Mouse (Mus musculus) lung, embryonic 16.5 days (tissue): ENCODE data around the gene Lsm12. TPM values are rescaled to one million over a fixed set of nuclear protein-coding genes. Genes with fewer than 3 reads are reported as not detected.

Source experiments
- ATAC-seq: fragments of 200-750 bp; cut with Nextera tagmentation; 2 replicates; pipeline ENCODE4 v1.8.0; 2017; ENCODE audit warnings: low read depth, mild to moderate bottlenecking, moderate library complexity
- H3K27ac ChIP-seq: fragments of 300-500 bp; sonication (generic); 2 replicates; pipeline ENCODE4 v1.5.1; 2014; ENCODE audit warnings: mild to moderate bottlenecking, control low read depth, low read length
- H3K27me3 ChIP-seq: fragments of 300-500 bp; sonication (generic); 2 replicates; pipeline ENCODE4 v1.6.1; 2014; ENCODE audit warnings: low read depth, low read length, mixed read lengths; ENCODE audit not compliant: control insufficient read depth, insufficient read depth
- H3K36me3 ChIP-seq: fragments of 300-500 bp; sonication (generic); 2 replicates; pipeline ENCODE4 v1.6.1; 2014; ENCODE audit warnings: low read length; ENCODE audit not compliant: control insufficient read depth, insufficient read depth
- H3K4me1 ChIP-seq: fragments of 300-500 bp; sonication (generic); replicated peaks from 2 replicates; pipeline ENCODE4 v1.6.1; 2014; ENCODE audit warnings: low read length, mixed read lengths; ENCODE audit not compliant: control insufficient read depth, insufficient read depth
- H3K4me2 ChIP-seq: fragments of 300-500 bp; sonication (generic); 2 replicates; pipeline ENCODE4 v1.6.1; 2014; ENCODE audit warnings: low read depth, low read length, control low read depth
- H3K4me3 ChIP-seq: fragments of 300-500 bp; sonication (generic); 2 replicates; pipeline ENCODE4 v1.5.1; 2014; ENCODE audit warnings: mild to moderate bottlenecking, low read length, control low read depth
- H3K9ac ChIP-seq: fragments of 300-500 bp; sonication (generic); 2 replicates; pipeline ENCODE4 v1.6.1; 2014; ENCODE audit warnings: low read length, control low read depth
- H3K9me3 ChIP-seq: fragments of 300-500 bp; sonication (generic); 2 replicates; pipeline ENCODE4 v1.6.1; 2016; ENCODE audit warnings: low read length; ENCODE audit not compliant: control insufficient read depth
- WGBS: fragments of 180-500 bp; shearing (Covaris S2); extraction: QIAGEN DNeasy Blood & Tissue Kit; methylation state at CpG from one replicate; pipeline ENCODE4 v1.1.7; 2014; 5-methylcytosine and 5-hydroxymethylcytosine counted together
- polyA plus RNA-seq: library from polyadenylated mRNA; unstranded; fragments of >200 nt; fragmentation: Nextera tagmentation; extraction: Ambion mirVana; gene quantifications from 2 replicates; pipeline ENCODE4 v1.2.1, GENCODE M21; 2015

Lsm12 gene
- polyA plus RNA-seq, 1 experiment from 2014 or later: 130 TPM

GRCm38 (mm10) chr11:102209742-102210141 lies 24.6 kb upstream of the Lsm12 start:
- H3K9ac ChIP-seq: no peak overlapping the region
- ATAC-seq: no peak
- H3K27ac ChIP-seq: no peak overlapping the region

GRCm38 (mm10) chr11:102208846-102209245 lies 23.8 kb upstream of the Lsm12 start:
- Histone ChIP-seq H3K9me3 (no peaks in the 10 kb centered on the region), H3K9ac (no peak overlapping the region), H3K36me3 (peaks cover 14% of the 10 kb centered on the region), H3K27me3 (no peaks in the 10 kb centered on the region), H3K27ac (no peak overlapping the region), H3K4me1 (peaks cover 44% of the 10 kb centered on the region), H3K4me3 (no peak overlapping the region), H3K4me2 (no peak overlapping the region)
- 21% methylated on average over 4 of the region's 4 CpGs for WGBS
- ATAC-seq: no peak

More at GRCm38 (mm10) chr11:102209742-102210141, 24.6 kb upstream of the Lsm12 start:
- H3K4me2 ChIP-seq: no peak overlapping the region
- H3K36me3 ChIP-seq: peaks cover 6% of the 10 kb centered on the region; the same call in 1 of the 2 replicates
- 18% methylated on average over 2 of the region's 2 CpGs for WGBS
- H3K4me3 ChIP-seq: no peak overlapping the region
- H3K4me1 ChIP-seq: peaks cover 53% of the 10 kb centered on the region
- no peaks in the 10 kb centered on the region for H3K27me3 ChIP-seq
- H3K9me3 ChIP-seq: no peaks in the 10 kb centered on the region

GRCm38 (mm10) chr11:102207825-102208777 lies 23.0 kb upstream of the Lsm12 start:
- Histone ChIP-seq H3K9me3 (no peaks in the 10 kb centered on the region), H3K4me2 (peak overlapping the region; percentile 25; the same call in 1 of the 2 replicates), H3K27ac (peak overlapping the region; percentile 74), H3K36me3 (peaks cover 14% of the 10 kb centered on the region), H3K9ac (peak overlapping the region; percentile 42; the same call in 1 of the 2 replicates), H3K27me3 (no peaks in the 10 kb centered on the region), H3K4me1 (peaks cover 40% of the 10 kb centered on the region), H3K4me3 (no peak overlapping the region)
- peak; percentile 63 for ATAC-seq
- WGBS: 44% methylated on average over 11 of the region's 11 CpGs

GRCm38 (mm10) chr11:102206481-102206880 lies 21.4 kb upstream of the Lsm12 start:
- H3K9ac ChIP-seq: no peak overlapping the region; the same call in 1 of the 2 replicates
- no peaks in the 10 kb centered on the region for H3K27me3 ChIP-seq
- no peak overlapping the region for H3K4me3 ChIP-seq
- H3K9me3 ChIP-seq: no peaks in the 10 kb centered on the region
- peaks cover 24% of the 10 kb centered on the region for H3K36me3 ChIP-seq
- H3K4me1 ChIP-seq: peaks cover 29% of the 10 kb centered on the region
- 66% methylated on average over 30 of the region's 30 CpGs for WGBS
- no peak for ATAC-seq
- H3K4me2 ChIP-seq: no peak overlapping the region
- no peak overlapping the region for H3K27ac ChIP-seq

- WGBS: 80% methylated on average over 12 of the region's 12 CpGs
- Histone ChIP-seq H3K9ac (no peak overlapping the region), H3K9me3 (no peaks in the 10 kb centered on the region), H3K4me1 (no peaks in the 10 kb centered on the region), H3K4me2 (no peak overlapping the region), H3K27ac (no peak overlapping the region), H3K36me3 (peaks cover 54% of the 10 kb centered on the region), H3K27me3 (no peaks in the 10 kb centered on the region), H3K4me3 (no peak overlapping the region)
- ATAC-seq: peak; percentile 46
Observed at GRCm38 (mm10) chr11:102201408-102201821, 16.3 kb upstream of the Lsm12 start.

GRCm38 (mm10) chr11:102199856-102200255 lies 14.8 kb upstream of the Lsm12 start:
- no peak overlapping the region for H3K9ac ChIP-seq
- WGBS: 58% methylated on average over 9 of the region's 9 CpGs
- no peaks in the 10 kb centered on the region for H3K4me1 ChIP-seq
- H3K9me3 ChIP-seq: no peaks in the 10 kb centered on the region
- H3K36me3 ChIP-seq: peaks cover 53% of the 10 kb centered on the region
- no peak overlapping the region for H3K4me3 ChIP-seq
- H3K27me3 ChIP-seq: no peaks in the 10 kb centered on the region
- H3K4me2 ChIP-seq: no peak overlapping the region
- H3K27ac ChIP-seq: no peak overlapping the region
- no peak for ATAC-seq

- no peaks in the 10 kb centered on the region for H3K9me3 ChIP-seq
- no peaks in the 10 kb centered on the region for H3K27me3 ChIP-seq
- no peak overlapping the region for H3K4me2 ChIP-seq
- no peaks in the 10 kb centered on the region for H3K4me1 ChIP-seq
- no peak for ATAC-seq
- no peak overlapping the region for H3K4me3 ChIP-seq
- no peak overlapping the region for H3K9ac ChIP-seq
- peaks cover 55% of the 10 kb centered on the region for H3K36me3 ChIP-seq
- 65% methylated on average over 6 of the region's 6 CpGs for WGBS
- H3K27ac ChIP-seq: no peak overlapping the region
Observed at GRCm38 (mm10) chr11:102198245-102198644, 13.1 kb upstream of the Lsm12 start.

- no peaks in the 10 kb centered on the region for H3K9me3 ChIP-seq
- no peak overlapping the region for H3K4me2 ChIP-seq
- no peak overlapping the region for H3K9ac ChIP-seq
Observed at GRCm38 (mm10) chr11:102196018-102196797, 11.1 kb upstream of the Lsm12 start.

More at GRCm38 (mm10) chr11:102196018-102196797, 11.1 kb upstream of the Lsm12 start:
- no peaks in the 10 kb centered on the region for H3K4me1 ChIP-seq
- WGBS: 53% methylated on average over 21 of the region's 21 CpGs
- H3K36me3 ChIP-seq: peaks cover 50% of the 10 kb centered on the region
- H3K27ac ChIP-seq: no peak overlapping the region
- no peak overlapping the region for H3K4me3 ChIP-seq
- no peaks in the 10 kb centered on the region for H3K27me3 ChIP-seq
- peak; percentile 47; the same call in 1 of the 2 replicates for ATAC-seq
